Mouse (Mus musculus) spleen, adult 2 months (tissue): ENCODE measurements around the gene Efs. TPM values are rescaled to one million over a fixed set of nuclear protein-coding genes. Genes with fewer than 3 reads are reported as not detected.

Experiments
- DNase-seq, 2 experiments: peaks; one replicate each; pipeline versions ENCODE4 v3.0.0 to v3.0.0-alpha.2; 2012 to 2021; ENCODE audit warnings: low spot score in 2 of 2, low read depth in 1 of 2
- H3K27ac ChIP-seq: fragments of 200-500 bp; 2 replicates; pipeline ENCODE4 v1.5.1; 2012; ENCODE audit warnings: low read length, inconsistent platforms; ENCODE audit not compliant: insufficient read depth
- H3K27me3 ChIP-seq: fragments of 200-500 bp; 2 replicates; pipeline ENCODE4 v1.6.1; 2012; ENCODE audit warnings: mild to moderate bottlenecking, moderate library complexity, low read length, inconsistent platforms; ENCODE audit not compliant: control insufficient read depth, insufficient read depth
- H3K36me3 ChIP-seq: fragments of 200-500 bp; 2 replicates; pipeline ENCODE4 v1.6.1; 2012; ENCODE audit warnings: mild to moderate bottlenecking, low read length, inconsistent platforms; ENCODE audit not compliant: control insufficient read depth, insufficient read depth
- H3K4me1 ChIP-seq: fragments of 200-500 bp; 2 replicates; pipeline ENCODE4 v1.6.1; 2011; ENCODE audit warnings: inconsistent platforms; ENCODE audit not compliant: control insufficient read depth, insufficient read depth, insufficient read length
- H3K4me3 ChIP-seq: fragments of 200-500 bp; 2 replicates; pipeline ENCODE4 v1.5.1; 2011; ENCODE audit warnings: mild to moderate bottlenecking, inconsistent platforms; ENCODE audit not compliant: insufficient read depth, insufficient read length; ENCODE audit errors: extremely low read depth
- CTCF ChIP-seq: fragments of 200-500 bp; IDR thresholded peaks from 2 replicates; pipeline ENCODE4 v1.5.1; 2011; ENCODE audit warnings: mild to moderate bottlenecking, inconsistent platforms; ENCODE audit not compliant: insufficient read depth, insufficient read length, insufficient replicate concordance; ENCODE audit errors: extremely low read depth
- POLR2A ChIP-seq: fragments of 200-500 bp; IDR thresholded peaks from 2 replicates; pipeline ENCODE4 v1.6.1; 2011; ENCODE audit warnings: low read depth, low read length, inconsistent platforms
- WGBS: fragments of 180-500 bp; shearing (Covaris S2); methylation state at CpG from one replicate; pipeline ENCODE4 v1.1.7; 2018; 5-methylcytosine and 5-hydroxymethylcytosine counted together
- polyA plus RNA-seq: library from polyadenylated mRNA; depleted of rRNA; stranded (reverse); fragments of >200 nt; gene quantifications from 2 replicates; pipeline ENCODE4 v1.2.3, GENCODE M21; 2012

Gene Efs
- polyA plus RNA-seq, 1 experiment: 2.4 TPM

DNA sequence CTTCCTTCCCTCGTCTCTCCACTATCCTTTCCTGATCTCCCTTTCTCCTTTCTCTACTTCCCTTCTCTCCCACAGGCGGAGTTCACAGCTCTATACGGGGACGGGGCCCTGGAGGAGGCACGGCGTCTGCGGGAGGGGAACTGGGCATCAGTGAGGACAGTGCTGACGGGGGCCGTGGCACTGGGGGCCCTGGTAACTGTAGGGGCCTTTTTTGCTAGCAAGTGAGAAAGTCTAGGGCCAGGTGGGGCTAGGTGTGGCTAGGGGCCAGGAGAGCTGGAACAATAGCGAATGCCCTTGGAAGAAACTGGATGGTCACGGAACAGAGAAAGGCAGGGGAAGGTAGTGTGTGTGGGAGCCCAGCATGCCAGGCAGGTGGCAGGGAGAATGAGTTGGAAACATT, 40.6 kb downstream of the Efs start:
- Histone ChIP-seq H3K27me3 (no peaks in the 10 kb centered on the region), H3K27ac (no peak overlapping the region), H3K36me3 (no peaks in the 10 kb centered on the region), H3K4me1 (no peaks in the 10 kb centered on the region; the same call in 1 of the 2 replicates), H3K4me3 (no peak overlapping the region)
- no peak for DNase-seq
- WGBS: 93% methylated on average over 11 of the region's 11 CpGs
- TF ChIP-seq CTCF: no peak
- no peak for TF ChIP-seq POLR2A

DNA sequence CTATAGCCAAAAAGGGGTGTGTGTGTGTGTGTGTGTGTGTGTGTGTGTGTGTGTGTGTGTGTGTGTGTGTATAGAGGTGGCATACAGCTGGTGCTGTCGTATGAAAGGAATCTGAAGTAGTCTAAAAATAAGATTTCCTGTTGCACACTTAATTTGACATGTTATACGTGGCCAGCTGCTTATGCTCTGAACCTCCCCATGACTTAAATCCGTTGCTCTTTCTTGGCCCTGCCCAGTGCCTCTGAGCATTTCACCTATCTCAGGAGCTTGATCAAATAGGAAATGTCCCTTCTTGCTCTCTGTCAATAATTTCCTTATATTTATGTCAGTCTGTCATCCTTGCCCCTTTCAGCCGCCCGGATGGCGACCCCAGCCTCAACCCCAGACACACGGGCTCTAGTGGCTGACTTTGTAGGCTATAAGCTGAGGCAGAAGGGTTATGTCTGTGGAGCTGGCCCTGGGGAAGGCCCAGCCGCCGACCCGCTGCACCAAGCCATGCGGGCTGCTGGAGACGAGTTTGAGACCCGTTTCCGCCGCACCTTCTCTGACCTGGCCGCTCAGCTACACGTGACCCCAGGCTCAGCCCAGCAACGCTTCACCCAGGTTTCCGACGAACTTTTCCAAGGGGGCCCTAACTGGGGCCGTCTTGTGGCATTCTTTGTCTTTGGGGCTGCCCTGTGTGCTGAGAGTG, 41.8 kb downstream of the Efs start:
- H3K4me3 ChIP-seq: peak overlapping the region; percentile 51; the same call in 1 of the 2 replicates
- no peaks in the 10 kb centered on the region for H3K27me3 ChIP-seq
- H3K4me1 ChIP-seq: no peaks in the 10 kb centered on the region; the same call in 1 of the 2 replicates
- no peak for TF ChIP-seq CTCF
- no peak for TF ChIP-seq POLR2A
- no peak overlapping the region; the same call in 1 of the 2 replicates for H3K27ac ChIP-seq
- no peaks in the 10 kb centered on the region for H3K36me3 ChIP-seq
- DNase-seq: no peak
- WGBS: 66% methylated on average over 21 of the region's 21 CpGs

DNA sequence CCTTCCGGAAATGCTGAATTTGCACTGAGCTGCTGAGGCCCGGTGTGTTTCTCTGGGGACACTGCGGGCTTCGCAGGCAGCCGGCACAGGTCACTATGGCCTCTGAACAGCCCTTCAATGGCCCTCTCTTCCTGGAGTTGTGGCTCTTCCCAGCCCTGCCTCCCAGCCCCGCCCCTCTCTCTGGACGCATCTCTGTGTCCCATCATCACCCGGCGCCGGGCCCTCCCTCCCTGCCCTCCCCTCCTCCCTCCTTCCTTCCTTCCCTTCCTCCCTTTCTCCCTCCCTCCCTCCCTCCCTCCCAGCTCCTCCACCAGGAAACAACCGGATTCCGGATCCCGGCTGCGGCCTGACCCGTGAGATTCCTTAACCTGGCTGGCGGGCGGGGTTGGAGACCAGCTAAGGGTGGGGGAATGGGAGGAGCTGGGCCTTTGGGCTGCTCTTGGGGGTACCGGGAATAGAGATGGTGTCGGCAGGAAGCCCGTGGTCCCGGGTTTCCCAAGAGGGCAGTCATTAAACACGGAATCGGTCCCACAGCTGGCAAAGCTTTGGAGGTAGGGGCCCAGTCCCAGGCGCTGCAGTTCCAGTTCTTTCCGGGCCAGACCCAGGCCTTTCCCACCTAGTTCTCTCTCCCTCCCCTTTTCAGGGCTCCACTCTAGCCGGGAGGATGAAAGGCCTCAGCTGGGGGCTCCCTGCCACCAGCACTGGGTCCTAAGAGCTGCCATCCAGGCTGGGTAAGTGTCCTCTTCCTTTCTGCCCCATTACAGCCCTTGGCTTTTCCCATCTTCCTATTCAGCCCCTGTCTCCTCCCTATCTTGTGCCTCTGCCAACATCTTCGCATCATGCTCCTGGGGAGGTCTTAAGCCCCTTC, 42.5 kb downstream of the Efs start, which contains the start of the genes Bcl2l2 and Gm20521:
TSS of gene Bcl2l2 (plus strand) at position 224 of the 868 bp plus-strand sequence.
TSS of gene Gm20521 (plus strand) at position 288 of the 868 bp plus-strand sequence.
- no peaks in the 10 kb centered on the region for H3K27me3 ChIP-seq
- peak within 1 kb of the TSS; percentile 51 for H3K4me3 ChIP-seq

DNA sequence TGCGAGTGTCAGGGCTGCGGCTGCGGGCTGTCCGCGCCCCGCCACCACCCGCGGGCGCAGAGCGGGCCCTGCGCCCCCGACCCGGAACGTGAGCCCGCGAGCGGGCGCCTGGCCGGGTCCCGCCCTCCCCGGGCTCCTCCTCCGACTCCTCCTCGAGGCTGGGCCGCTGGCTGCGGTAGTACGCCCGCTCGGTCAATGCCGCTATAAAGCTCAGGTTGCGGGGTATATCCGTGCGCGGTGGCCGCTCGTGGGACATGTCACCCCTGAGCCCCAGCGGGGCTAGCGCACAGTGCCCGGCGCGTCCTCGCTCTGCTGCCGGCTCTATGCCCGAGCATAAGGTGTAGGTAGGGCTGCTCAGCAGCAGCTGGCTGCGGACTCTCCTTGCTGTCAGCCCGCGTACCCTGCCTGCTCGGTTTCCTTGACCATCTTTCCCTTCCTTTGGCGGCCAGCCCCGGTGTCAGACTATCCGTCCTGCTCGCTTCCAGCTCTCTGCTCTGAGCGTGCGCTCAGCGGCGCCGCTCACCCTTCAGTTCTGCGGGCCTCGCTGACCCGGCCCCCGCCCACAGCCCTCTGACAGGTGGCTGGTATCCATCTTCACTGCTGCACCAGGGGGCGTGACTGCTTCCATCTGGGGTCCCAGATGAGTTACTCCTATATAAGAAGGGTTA, 48.7 kb downstream of the Efs start, which contains the start of gene Ppp1r3e:
TSS of gene Ppp1r3e (minus strand) at position 503 of the 668 bp plus-strand sequence.
- H3K36me3 ChIP-seq: no peaks in the 10 kb centered on the region
- peak within 1 kb of the TSS; percentile 56 for H3K4me3 ChIP-seq
- TF ChIP-seq POLR2A (peak; percentile 12; the same call in 1 of the 2 replicates), CTCF (no peak)
- peak in 1 of 2 experiments; percentile 33 for DNase-seq
- peaks cover 11% of the 10 kb centered on the region for H3K4me1 ChIP-seq
- peak within 1 kb of the TSS; percentile 40; the same call in 1 of the 2 replicates for H3K27ac ChIP-seq
- peaks cover 5% of the 10 kb centered on the region; the same call in 1 of the 2 replicates for H3K27me3 ChIP-seq
- 1% methylated on average over 60 of the region's 61 CpGs for WGBS

More for the DNA sequence above, 42.5 kb downstream of the Efs start, which contains the start of the genes Bcl2l2 and Gm20521:
- H3K4me1 ChIP-seq: no peaks in the 10 kb centered on the region; the same call in 1 of the 2 replicates
- peak in 1 of 2 experiments; percentile 25 for DNase-seq
- TF ChIP-seq CTCF (no peak), POLR2A (0 out of 2 replicates have a peak, but pooled peaks have one; percentile 19)
- peak within 1 kb of the TSS; percentile 40 for H3K27ac ChIP-seq
- 4% methylated on average over 27 of the region's 27 CpGs for WGBS
- no peaks in the 10 kb centered on the region for H3K36me3 ChIP-seq

DNA sequence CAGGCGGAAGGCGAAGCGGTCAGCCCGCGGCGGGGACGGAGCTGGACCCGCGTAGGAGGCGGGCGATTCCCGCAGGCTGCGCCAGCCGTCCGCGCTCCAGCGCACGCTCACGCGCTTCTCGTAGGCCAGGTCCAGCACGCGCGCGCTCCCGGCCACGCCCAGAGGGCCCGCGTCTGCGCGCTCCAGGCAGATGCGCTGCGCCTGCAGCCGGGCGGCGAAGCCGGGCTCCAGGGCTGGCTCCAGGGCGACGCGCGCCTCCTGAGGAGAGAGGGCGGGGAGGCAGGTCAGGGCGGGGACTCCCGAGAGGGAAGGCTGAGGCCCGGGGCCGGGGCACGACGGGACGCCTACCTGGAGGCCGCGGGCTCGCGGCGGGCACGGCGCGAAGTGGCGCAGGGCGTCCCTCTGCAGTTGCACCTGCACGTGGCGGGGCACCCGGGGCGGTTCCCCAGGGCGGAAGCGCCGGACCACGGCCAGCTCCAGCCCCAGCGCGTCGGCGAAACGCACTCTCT, 49.3 kb downstream of the Efs start:
- WGBS: under 1% methylated on average over 67 of the region's 72 CpGs
- DNase-seq: peak; percentile 38 to 63
- H3K4me1 ChIP-seq: peaks cover 11% of the 10 kb centered on the region
- TF ChIP-seq POLR2A (no peak), CTCF (no peak)
- peak overlapping the region; percentile 40; the same call in 1 of the 2 replicates for H3K27ac ChIP-seq
- H3K27me3 ChIP-seq: peaks cover 5% of the 10 kb centered on the region; the same call in 1 of the 2 replicates
- no peaks in the 10 kb centered on the region for H3K36me3 ChIP-seq
- peak overlapping the region; percentile 56 for H3K4me3 ChIP-seq

DNA sequence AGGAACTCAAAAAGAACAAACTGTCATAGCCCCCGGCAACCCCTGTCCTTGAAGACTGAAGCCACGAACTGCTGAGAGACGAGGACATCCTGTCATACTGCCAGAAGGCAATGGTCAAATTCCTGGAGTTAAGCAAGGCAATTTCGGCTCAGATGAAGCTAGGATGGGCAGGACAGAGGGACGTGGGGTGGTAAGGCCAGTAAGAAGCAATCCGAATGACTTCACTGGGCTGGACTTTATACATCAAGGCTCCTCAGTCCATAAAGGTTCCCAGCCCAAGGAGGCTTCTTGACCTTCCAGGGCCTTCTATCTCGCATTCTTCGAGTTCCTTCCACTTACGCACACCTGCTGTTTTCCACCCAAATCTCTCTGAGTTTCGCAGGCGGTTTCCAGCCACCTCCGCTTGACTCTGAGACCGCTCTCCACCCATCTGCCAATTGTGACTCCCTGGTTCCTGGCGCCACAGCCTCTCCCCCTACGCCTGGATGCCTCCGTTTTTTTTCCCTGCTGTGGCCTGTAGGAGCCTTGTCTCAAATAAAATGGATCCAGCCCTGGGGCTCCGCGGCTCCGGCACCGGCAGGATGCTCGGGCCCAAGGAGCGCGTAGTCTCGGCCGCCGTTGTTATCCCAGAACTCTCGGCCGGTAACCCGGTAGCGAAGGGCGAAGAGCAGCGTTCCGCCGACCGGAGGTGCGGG, 49.9 kb downstream of the Efs start:
- 10% methylated on average over 36 of the region's 36 CpGs for WGBS
- Histone ChIP-seq H3K36me3 (no peaks in the 10 kb centered on the region), H3K27ac (peak overlapping the region; percentile 16; the same call in 1 of the 2 replicates), H3K4me3 (peak overlapping the region; percentile 56), H3K4me1 (peaks cover 11% of the 10 kb centered on the region), H3K27me3 (peaks cover 5% of the 10 kb centered on the region; the same call in 1 of the 2 replicates)
- TF ChIP-seq CTCF (no peak), POLR2A (no peak)
- no peak for DNase-seq
